Mouse (Mus musculus): ENCODE data around the gene Rptor. TPM values are rescaled to one million over a fixed set of nuclear protein-coding genes. Genes with fewer than 3 reads are reported as not detected.

The Rptor gene
- total RNA-seq (2021) = 10 to 100 TPM; 64.2 to 70.0 TPM
- long read RNA-seq, experiment 1, full-length matches to known transcripts = 32 of 75 reads
- long read RNA-seq, experiment 1, partial matches to known transcripts = 23 of 75 reads
- long read RNA-seq, experiment 1, other reads (novel, unspliced or antisense) = 20 of 75 reads
- long read RNA-seq, experiment 2, full-length matches to known transcripts = 20 of 51 reads
- long read RNA-seq, experiment 2, partial matches to known transcripts = 19 of 51 reads
- long read RNA-seq, experiment 2, other reads (novel, unspliced or antisense) = 12 of 51 reads

DNA sequence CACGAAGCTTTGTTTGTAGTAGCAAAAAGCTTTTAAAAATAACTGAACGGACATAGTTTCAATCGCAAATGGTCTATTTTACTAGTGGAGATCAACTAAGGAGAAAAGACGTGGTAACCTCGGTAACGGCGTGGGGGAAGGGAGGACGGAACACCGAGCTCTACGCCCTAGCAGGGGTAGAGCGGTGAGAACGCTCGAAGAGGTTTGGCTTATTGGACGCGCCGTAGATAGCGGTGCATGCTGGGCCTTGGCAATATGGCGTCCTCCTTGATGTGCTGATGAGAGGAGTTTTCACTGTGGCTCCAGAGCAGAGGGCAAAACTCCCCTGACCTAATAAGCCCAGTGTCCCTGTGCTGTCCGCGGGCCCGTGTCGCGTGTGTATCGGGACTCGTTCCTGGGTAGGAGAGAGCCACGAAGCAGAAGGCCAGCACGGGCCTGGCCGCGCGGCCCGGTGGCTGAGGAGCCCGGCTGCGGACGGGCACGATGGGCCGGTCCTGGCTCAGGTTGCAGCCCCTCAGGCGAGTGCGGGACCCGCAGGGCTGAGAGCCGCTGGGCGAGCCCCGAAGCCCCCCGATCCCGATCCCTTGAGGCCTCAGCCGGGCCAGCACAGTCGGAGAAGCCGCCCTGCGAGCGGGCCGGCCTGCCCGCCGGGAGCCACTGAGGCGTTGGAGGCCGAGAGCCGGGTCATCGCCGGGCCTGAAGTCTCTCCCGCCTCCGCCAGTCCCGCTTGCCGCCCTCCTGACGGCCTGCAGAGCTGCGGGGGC, at the start of gene Rptor:
Gene Rptor (plus strand): TSS at position 143 of the 764 bp plus-strand sequence.
- DNase-seq (ENCODE audit: extremely low spot score in 1 of 2, low spot score in 2 of 2) = peak; percentile 97 to 99
- no peak for TF ChIP-seq CTCF (IDR thresholded peaks at IDR 0.05)
- intact Hi-C loops (cut with DNase I) = loop anchor here (5.0 kb wide), 2 partner anchors 56 to 96 kb away; partner anchors contain the start of gene Nptx1
- peak within 1 kb of the TSS; percentile 92 for H3K27ac ChIP-seq
- peak within 1 kb of the TSS; percentile 88 for H3K4me3 ChIP-seq

DNA sequence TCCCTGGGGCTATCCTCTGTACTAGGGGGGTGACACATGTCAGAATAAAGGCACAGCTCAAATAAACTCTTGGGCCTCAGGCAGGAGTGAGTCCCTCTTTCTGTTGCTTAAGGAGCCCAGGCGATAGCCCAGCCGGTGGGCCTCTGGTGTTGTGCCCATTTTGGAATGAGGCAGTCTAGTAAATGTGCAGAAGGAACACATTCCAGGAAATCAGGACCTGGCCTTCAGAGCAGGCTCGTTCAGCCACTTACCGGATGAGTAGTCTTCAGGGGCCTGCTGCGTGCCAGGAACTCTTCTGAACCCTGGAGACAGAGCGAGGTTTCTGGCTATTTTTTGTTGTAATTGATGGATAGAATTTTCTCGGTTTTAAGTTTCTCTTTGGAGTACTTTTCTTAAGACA, 48.0 kb upstream of the Rptor start:
- Histone ChIP-seq H3K27ac (no peak overlapping the region), H3K4me3 (no peak overlapping the region)
- DNase-seq (ENCODE audit: extremely low spot score in 1 of 2, low spot score in 2 of 2) = no peak
- intact Hi-C loops (cut with DNase I) = no loop called here
- TF ChIP-seq CTCF (IDR thresholded peaks at IDR 0.05) = no peak

DNA sequence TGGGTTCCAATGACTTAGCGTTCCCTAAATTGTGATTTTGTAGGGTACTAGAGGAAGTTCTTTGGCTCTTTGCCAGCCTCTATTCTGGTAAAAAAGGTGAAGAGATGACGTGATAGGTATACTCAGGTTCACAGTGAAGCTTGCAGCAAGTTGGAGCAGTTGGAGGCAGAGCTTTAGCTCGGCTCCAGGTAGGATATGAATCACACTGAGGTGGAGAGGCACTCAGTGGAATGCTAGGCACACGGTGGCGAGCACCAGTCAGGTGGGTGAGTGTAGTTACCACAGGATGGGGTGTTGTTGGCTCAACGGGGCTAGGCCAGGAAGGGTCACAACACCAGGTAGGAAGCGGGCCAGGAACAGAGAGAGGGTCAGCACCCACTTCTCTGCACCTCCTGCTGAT, 47.5 kb upstream of the Rptor start:
- no peak overlapping the region for H3K4me3 ChIP-seq
- no peak for TF ChIP-seq CTCF (IDR thresholded peaks at IDR 0.05)
- no peak overlapping the region for H3K27ac ChIP-seq
- intact Hi-C loops (cut with DNase I) = no loop called here
- DNase-seq (ENCODE audit: extremely low spot score in 1 of 2, low spot score in 2 of 2) = no peak

DNA sequence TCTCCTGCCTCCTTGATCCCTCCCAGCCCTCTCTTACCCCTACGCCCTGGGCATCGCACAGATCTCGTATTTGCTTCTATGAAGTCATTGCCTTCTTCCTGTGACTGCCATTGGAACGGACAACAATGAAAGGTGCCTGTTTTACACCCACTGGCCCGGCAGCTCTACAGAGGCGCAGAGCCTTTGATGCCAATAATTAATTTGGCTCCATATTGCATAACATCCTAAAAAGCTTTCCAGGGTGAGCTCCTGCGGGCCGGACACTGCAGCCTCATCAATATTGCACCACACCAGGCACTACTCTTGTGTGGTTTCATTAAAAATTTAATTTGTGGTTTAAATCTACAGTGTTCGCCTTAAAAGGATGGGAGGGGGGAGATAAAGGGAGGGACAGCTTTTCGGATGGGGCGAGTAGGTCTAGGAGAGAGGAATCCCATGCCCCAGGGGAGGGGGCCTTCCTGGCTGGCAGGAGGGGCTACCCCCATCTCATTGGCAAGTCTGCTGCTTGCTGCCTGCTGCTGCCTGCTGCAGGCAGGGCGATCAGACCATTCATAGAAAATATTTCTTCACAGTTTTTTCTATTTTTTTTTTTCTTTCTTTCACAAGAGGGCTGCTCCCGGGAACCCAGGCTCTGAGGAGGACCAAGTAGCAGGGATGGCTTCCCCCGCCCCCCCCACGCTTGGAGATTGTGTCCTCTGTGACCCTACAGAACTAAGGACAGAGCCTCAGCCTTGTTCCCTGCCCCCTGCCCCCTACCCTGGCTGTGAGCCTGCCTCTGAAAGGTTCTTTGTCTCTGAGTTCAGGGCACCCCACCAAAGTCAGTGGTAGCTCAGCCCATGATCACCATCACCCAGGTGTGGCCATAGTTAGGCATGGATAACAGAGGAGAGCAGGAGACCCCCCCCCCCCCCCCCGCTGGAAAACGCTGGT, 44.5 kb upstream of the Rptor start:
- H3K27ac ChIP-seq = no peak overlapping the region

DNA sequence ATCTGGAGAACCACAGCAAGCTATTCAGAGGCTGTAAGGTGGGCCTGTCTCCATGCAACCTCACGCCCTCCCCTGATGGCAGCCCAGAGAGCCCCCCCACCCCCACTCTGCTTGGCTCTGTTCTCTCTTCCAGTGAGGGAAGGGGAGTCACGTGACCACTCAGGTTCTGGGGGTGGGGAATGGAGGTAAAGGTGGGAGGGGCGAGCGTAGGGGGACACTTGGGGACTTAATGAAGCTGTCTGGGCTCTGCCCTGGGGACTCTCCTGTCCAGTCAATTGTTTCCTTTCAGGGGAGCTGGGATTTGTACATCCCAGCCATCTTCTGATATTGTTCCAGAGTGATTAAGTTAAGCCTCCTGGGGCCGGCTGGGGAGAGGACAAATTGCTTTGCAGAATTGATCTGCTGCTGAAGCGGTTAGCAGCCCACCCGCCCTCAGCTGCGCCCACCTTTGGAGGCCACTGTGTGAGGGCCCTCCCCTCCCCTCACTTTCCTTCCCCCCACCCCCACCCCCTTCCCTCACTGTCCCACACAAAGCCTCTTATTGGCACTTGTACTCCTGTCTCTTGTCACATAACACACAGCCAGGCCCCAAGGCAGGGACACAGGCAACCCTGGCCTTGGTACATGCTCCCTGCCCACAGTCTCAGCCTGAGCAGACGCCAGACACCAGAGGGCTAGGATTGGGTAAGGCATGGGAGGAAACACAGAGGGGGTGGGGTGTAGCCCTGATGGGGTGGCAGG, 43.7 kb upstream of the Rptor start:
- TF ChIP-seq CTCF (IDR thresholded peaks at IDR 0.05) = no peak
- DNase-seq (ENCODE audit: extremely low spot score in 1 of 2, low spot score in 2 of 2) = no peak
- Histone ChIP-seq H3K4me3 (no peak overlapping the region), H3K27ac (no peak overlapping the region)
- intact Hi-C loops (cut with DNase I) = no loop called here

More for the DNA sequence above, 44.5 kb upstream of the Rptor start:
- TF ChIP-seq CTCF (IDR thresholded peaks at IDR 0.05) = no peak
- no peak for DNase-seq (ENCODE audit: extremely low spot score in 1 of 2, low spot score in 2 of 2)
- no peak overlapping the region for H3K4me3 ChIP-seq
- intact Hi-C loops (cut with DNase I) = no loop called here

DNA sequence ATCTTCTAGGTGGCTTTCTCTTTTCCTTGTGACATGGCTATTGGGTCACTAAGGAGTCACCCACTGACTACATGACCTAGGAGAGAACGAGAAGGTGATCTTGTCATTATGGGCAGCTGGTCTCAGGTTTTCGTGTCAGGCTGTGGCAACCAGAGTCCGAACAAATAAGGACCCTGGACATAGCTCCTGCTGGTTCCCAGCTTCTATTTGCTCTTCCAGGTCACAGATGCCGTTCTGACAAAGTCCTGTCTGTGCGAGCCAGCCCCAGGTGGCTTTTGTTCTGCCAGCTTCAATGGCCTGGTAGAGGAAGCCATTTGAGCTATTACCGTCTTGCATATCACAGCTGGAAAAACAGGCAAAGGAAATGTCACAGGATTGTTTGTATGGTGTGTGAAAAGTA, 40.4 kb upstream of the Rptor start:
- H3K27ac ChIP-seq = no peak overlapping the region
- TF ChIP-seq CTCF (IDR thresholded peaks at IDR 0.05) = no peak
- intact Hi-C loops (cut with DNase I) = no loop called here
- H3K4me3 ChIP-seq = no peak overlapping the region
- DNase-seq (ENCODE audit: extremely low spot score in 1 of 2, low spot score in 2 of 2) = no peak

DNA sequence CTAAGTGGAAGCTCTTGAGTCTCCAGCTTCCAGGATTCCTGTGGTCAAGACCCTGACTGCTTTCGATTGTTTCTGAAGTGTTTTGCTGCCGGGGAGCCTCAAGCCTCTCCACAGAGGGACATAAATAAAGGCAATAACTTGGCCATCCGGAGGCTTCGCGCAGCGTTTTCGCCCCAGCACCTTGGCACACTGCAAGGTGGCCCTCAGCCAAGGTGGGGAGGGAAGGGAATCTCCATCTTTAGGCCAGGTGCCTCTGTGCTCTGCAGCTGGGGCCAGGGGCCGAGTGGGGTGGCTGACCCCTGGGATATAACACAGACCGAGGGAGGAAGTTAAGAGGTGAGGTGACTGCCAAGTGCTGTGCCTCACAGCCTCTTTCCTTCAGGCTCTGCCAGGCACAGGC, 39.5 kb upstream of the Rptor start:
- TF ChIP-seq CTCF (IDR thresholded peaks at IDR 0.05) = no peak
- Histone ChIP-seq H3K27ac (no peak overlapping the region), H3K4me3 (no peak overlapping the region)
- no peak for DNase-seq (ENCODE audit: extremely low spot score in 1 of 2, low spot score in 2 of 2)
- intact Hi-C loops (cut with DNase I) = no loop called here

DNA sequence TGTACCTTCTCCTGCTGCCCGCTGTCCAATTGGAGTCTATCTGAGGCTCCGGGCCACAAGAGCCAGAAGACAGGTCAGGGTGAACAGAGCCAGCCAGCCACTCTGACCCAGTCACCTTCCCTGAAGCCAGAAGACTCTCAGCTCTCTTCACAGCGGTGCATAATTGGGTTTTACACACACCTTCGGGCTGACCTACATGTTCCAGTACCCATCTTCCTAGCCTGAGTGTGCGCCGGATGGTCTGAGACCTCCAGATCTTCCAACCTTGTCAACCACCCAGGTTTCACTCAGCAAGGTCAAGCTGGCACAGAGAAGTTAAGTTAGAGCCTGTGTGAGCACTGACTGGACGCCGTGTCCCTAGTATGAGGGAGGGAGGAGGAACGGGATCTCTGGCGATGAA, 38.3 kb upstream of the Rptor start:
- no peak for DNase-seq (ENCODE audit: extremely low spot score in 1 of 2, low spot score in 2 of 2)
- H3K4me3 ChIP-seq = no peak overlapping the region
- no peak overlapping the region for H3K27ac ChIP-seq
- no peak for TF ChIP-seq CTCF (IDR thresholded peaks at IDR 0.05)
- intact Hi-C loops (cut with DNase I) = no loop called here

DNA sequence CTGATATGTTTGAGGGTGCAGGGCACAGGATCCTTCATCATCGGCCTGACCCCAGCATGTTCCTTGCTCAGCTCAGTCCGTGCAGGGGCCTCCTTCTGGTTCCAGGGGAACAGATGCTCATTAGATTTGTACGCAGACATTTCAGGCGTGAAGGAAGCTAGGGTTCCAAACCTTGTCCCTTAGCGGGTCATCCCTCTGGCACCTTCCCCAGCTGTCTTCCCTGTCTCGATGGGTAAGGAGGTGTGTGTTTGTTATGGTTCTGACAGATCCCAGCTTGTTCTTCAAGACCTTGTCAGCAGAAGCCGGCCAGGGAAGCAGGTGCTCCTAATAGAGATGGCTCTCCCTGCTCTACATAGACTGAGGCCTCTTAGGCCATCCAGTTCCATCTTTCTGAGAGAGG, 37.7 kb upstream of the Rptor start:
- H3K27ac ChIP-seq = no peak overlapping the region

DNA sequence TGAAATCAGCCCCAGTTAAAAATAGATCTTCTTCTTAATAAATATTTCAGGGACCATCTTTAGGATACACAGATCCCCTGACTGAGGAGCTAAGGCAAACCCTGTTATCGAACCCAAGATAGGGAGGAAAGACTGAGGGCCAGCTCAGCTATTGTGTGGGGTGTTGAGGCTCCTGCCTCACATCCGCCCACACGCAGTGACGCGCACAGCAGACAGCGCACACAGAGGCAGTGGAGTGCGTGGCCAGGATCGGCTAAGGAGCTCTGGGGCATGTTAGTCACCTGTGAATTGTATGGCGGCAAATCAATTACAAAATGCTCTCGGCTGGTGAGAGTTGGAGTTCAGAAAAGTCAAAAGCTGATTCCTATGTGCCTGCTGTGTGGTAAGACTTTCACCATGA, 37.0 kb upstream of the Rptor start:
- no peak for TF ChIP-seq CTCF (IDR thresholded peaks at IDR 0.05)
- intact Hi-C loops (cut with DNase I) = no loop called here
- Histone ChIP-seq H3K27ac (no peak overlapping the region), H3K4me3 (no peak overlapping the region)
- DNase-seq (ENCODE audit: extremely low spot score in 1 of 2, low spot score in 2 of 2) = peak in 1 of 2 experiments; percentile 34

More for the DNA sequence above, 37.7 kb upstream of the Rptor start:
- no peak for DNase-seq (ENCODE audit: extremely low spot score in 1 of 2, low spot score in 2 of 2)
- H3K4me3 ChIP-seq = no peak overlapping the region
- TF ChIP-seq CTCF (IDR thresholded peaks at IDR 0.05) = no peak
- intact Hi-C loops (cut with DNase I) = no loop called here

DNA sequence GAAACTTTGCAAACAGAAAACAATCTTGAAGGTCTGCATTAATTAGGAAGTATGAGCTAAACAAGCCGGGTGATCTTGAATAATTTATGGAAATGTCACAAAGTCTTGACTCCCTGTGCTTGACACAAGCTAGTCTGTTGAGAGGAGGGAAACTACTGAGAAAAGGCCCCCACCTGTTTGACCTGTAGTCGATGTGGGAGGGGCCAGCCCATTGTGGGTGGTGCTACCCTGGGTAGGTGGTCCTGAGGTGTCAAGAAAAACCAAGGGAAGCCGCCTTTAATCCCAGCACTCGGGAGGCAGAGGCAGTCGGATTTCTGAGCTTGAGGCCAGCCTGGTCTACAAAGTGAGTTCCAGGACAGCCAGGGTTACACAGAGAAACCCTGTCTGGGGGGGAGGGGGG, 36.5 kb upstream of the Rptor start:
- TF ChIP-seq CTCF (IDR thresholded peaks at IDR 0.05) = no peak
- Histone ChIP-seq H3K4me3 (no peak overlapping the region), H3K27ac (no peak overlapping the region)
- DNase-seq (ENCODE audit: extremely low spot score in 1 of 2, low spot score in 2 of 2) = no peak
- intact Hi-C loops (cut with DNase I) = no loop called here
